Mouse (Mus musculus) lung, postnatal 4 days (tissue): ENCODE results near the gene Rapgef3.

ENCODE experiments used
- DNase-seq, 2 experiments: peaks; one replicate each; pipeline ENCODE4 v3.0.0; 2021

Rapgef3 gene

DNA sequence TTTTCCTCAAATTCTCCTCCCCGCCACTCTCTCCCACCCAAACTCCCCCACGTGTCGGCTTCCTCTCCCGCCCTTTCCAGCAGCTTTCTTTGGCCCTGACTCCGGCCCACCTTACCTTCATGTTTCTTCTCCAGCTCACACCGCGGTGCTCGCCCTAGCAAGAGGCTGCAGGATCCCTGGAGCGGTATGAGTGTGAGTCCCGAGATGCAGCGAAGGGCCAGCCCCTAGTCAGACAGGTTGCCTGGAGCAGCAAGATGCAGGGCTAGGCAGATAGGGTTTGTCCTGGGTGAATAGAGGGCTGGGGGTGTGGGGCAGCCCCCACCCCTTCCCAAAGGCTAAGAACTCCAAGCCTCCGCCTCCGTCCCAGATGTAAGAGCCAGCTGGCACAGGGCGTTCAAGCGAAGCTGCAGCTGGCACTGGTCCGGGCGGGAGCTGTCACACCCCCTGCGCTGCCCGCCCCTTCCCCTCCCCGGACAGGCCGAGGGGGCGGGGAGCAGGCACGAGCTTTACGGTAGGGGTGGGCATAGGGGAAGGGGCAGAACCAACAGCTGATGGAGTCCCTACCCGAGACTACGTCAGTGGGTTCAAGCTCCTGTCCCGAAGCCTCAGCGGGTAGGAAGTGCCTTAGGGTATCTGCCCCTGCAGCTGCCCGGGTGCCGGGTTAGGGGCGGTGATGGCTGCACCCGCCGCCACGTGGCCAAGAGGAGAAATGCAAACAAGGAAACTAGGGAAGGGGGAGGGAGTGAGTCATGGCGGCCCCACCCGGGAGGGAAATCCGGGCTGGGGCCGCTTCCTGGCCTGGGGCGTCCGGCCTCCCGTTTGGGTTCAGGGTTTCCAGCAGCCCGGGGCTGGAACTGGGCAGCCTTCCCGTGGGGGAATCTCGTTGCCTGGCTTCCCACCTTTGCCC, at the start of gene Rapgef3:
Gene Rapgef3, minus strand, starts transcription at position 693 of the 907 bp plus-strand sequence.
- DNase-seq: peak; percentile 94 to 95

DNA sequence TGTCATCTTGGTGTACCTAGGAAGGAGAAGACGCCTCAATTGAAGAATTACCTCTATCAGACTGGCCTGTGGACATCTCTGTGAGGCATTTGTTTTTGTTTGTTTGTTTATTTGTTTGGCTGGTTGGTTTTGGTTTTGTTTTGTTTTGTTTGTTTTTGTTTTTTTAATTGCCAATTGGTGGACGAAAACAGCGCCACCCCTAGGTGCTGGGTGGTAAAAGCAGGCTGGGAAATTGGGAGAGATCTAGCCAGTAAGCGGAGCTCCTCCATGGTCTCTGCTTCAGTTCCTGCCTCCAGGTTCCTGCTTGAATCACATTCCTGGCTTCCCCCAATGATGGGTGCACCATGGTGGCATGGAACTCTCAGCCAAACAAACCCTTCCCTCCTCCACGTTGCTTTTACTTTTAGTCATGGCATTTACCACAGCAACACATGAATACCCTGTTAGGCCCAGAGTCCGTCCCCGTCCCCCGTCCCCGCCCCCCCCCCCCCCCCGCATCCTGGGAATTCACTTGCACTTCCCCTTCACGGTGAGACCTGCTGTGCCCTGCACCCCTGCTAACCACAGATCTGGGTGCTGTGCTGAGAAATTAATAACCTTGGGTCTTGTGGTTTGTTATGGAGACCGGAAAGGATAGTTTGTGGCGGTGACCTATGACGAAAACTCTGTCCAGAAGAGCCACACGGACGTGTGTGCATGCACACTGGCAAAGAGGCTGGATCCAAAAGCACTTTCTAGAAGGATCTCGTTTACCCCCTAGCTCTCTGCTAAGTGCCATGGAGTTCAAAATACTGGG, 48.6 kb upstream of the Rapgef3 start:
- no peak for DNase-seq

DNA sequence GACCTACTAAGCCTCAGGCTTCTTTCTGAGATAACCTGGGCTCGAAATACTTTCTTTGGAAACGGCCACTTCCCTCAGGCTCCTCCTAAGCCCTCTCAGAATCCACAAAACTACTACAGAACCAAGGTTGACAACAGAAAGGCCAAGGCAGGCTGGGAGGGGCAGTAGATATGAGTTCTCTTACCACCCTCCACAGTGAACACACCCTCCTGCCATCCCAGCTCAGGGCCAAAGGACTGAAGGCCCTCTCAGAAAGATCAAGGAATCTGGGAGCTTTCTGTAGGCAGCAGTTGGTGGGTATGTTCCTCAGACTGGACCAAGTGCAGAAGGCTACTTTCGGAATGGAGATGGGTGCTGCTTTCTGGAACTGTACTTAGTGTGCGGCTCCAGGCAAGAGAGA, 47.5 kb upstream of the Rapgef3 start:
- no peak for DNase-seq

DNA sequence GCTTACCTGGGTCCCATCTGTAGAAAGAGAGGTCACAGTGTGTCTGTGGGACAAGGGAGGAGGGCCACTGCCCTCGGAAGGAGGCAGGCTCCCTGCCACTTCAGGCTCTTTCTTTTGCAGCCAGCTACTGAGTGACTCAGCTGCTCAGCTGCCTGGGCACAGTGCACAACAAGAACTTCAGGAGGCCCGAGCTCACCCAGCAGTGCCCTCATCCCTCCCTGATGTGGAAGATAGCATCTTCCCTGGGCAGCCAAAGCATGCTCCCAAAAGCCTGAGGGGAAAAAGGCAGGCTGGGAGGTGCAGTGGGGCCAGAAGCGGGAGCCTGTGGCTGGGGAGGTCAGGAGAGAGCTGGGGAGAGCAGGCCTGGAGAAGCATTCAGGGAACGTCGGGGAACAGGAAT, 46.9 kb upstream of the Rapgef3 start:
- no peak for DNase-seq

DNA sequence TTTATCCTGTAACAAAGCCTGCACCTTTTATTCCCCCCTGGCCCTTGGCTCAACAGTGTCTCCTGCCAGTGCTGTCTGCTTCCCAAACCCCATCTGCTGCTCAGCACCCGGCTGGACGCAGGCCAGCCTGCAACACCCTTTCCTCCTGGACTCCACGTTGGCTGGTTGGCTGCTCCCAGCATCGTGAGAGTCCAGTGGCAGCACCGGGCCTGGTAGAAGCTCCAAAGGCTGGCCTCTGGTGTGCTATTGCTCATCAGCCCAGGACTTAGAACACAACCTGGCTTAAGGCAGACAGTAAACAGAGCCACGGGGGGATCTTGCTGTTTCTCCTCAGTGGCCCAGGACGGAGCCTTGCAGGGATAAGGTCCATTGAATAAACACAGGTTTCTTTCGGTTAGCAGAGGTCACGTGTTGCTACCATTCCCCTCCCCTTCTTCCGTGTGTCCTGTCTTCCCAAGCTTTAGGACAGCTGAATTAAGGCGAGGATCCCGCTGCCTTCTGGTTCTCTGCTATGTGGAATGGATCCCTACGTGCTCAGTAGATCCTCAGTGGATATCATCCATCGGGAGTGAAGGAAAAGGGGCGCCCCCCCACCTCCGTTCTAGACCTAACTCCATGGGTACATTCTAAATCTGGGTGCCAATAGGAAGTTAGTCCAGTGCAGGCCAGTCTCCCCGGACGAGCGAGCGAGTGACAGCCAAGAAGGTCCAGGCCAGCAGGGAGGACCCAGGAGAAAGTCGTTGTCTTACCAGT, 45.9 kb upstream of the Rapgef3 start:
- DNase-seq: peak; percentile 66 to 80

DNA sequence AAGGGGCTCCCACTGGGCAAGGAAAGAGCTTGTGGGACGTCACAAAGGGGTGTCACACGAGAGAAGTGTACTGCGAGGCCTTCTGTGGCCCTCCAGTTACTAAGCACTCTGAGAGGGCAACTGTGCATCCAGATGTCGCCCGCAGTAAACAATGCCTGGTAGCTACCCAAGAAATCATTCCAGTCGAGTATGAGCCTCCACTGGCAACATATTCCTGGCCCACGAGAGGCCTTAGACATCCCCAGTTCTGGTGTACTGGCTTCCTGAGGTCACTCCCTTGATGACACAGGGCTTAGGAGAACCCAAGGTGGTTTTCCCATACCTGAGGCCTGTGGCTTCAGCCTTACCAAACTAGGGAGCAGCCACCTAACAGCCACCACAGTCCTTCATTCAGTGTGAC, 45.1 kb upstream of the Rapgef3 start:
- no peak for DNase-seq

DNA sequence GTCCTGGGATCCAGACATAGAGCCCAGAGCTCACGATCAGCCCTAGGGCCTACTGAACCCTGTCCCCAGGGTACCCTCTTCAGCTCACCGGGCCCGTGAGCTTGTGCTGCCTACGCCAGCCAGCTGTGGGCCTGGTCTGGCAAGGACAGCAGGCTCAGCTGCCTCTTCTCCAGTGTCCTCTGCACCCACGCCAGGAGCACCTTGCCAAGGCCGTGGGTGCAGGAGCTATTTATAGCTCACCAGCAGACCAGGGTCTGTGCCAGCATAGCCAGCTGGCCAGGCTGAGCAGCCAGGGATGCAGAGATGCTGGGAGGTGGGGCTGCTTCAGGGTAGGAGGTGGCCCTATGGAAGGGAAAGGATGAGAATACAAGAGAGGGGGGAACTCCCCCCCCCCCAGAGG, 44.4 kb upstream of the Rapgef3 start:
- DNase-seq: peak in 1 of 2 experiments; percentile 80

DNA sequence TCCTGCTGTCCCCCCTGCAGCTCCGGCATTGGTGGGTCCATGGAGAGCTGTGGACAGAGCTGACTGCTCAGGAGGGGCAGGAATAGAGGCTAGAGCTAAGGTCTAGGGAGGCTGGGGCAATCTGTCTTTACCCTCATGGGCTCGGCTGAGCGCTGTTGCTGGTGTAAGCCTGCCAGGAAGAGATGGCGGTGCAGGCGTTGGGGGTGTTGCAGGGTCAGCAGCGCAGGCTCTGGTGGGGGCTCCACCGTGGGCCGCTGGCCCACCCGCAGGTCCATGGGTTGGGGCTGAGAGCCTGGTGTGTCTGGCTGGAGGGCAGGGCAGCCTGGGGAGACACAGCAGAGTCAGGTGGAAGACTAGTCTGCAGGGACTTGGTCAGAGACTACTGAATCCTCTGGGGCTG, 43.5 kb upstream of the Rapgef3 start:
- DNase-seq: no peak

DNA sequence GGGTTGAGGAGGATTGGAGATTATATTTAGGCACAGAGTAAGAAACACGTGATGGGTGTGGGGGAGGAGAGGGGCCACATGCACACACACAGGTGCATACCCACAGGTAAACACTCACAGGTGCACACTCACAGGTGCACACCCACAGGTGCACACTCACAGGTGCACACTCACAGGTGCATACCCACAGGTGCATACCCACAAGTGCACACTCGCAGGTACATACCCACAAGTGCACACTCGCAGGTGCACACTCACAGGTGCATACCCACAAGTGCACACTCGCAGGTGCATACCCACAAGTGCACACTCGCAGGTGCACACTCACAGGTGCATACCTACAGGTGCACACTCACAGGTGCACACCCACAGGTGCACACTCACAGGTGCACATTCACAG, 42.6 kb upstream of the Rapgef3 start:
- DNase-seq: no peak

DNA sequence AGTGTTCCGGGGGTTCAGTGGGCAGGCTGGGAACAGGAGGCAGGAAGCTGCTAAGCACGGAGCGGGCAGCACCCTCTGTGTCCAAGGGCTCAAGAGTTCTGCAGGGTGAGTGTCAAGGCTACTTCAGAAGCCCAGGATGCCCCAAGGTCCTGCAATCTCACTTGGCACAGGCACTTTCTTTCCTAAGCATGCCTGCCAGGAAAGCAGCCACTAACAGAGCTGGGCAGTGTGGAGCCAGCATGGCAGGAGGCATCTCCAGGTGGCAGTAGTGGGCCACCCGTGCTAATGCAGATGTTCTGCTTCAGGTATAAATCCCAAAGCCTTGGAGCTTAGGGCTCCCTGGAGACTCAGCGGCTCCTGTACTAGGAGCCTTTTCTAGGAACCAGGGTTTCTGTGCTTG, 42.2 kb upstream of the Rapgef3 start:
- DNase-seq: peak; percentile 57 to 66

DNA sequence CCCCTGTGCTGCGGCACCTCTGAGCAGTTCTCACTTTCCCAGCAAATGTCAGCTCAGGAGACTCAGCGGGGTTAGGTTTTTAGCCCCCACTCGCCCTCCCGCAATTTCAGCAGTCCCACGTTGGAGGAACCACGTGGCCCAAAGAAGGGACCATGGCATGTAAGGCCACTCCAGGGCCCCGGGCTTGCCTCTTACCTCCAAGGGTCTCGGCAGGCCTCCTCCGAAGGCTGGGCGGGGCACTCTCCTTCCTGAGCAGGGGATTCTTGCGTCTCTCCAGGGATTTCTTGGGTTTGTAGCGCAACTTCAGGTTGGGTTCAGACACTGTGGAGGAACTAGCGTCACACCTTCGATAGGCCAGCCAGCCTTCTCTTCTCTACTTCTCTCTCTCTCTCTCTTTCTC, 41.4 kb upstream of the Rapgef3 start:
- DNase-seq: no peak

DNA sequence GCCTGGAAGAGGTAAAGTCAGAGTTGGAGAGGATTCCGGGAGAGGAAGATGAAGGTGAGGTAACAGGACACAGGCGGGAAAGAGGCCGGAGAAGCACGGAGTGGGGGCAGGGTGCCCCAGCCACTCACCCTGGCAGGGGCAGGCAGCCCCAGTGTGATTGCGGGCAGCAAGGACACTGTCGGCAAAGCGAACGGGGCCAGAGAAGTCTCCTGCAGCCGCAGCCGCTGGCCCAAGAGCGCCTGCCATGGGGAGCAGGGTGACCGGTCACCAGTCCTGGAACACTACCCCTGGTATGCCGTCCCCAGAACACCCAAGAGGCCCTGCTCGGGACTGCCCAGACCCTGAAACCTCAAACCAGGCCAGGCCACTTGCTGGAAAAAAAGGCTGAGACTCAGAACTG, 40.8 kb upstream of the Rapgef3 start:
- DNase-seq: no peak

DNA sequence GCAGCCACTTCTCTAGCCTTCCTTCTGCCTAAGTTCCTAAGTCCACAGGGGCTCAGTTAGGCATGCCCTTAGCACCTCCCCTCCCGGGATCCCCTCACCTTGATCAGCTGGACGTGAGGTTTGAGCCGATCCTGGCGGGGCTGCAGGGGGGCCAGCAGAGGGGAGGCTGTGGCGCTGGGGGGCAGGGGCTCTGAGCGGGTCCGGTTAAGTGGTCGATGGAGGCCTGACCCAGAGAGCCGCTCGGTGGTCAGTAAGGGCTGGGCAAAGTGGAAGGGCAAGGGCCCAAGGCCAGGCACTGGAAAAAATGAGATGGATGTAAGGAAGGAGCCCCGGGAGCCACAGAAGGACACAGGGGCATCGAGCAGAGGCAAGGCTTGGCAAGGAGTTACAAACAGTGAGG, 40.1 kb upstream of the Rapgef3 start:
- peak in 1 of 2 experiments; percentile 23 for DNase-seq

DNA sequence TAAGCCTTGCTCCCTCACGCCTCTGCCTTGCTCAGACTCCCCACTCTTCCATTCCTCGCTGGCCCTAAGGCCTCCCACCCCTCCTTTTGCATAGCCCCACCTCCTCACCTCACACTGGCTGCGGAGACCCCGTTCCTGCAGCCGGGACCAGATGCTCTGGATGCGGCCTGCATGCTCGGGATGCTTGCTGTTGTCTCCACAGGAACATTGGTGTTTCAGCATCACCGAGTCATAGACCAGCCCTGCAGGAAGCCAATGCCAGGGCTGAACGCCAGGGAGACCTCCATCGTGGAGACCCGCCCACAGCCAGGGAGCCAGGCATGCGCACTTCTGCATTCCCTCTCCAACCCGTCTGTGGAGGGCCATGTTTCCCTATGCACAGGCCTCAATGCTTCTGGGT, 34.8 kb upstream of the Rapgef3 start:
- peak in 1 of 2 experiments; percentile 23 for DNase-seq

DNA sequence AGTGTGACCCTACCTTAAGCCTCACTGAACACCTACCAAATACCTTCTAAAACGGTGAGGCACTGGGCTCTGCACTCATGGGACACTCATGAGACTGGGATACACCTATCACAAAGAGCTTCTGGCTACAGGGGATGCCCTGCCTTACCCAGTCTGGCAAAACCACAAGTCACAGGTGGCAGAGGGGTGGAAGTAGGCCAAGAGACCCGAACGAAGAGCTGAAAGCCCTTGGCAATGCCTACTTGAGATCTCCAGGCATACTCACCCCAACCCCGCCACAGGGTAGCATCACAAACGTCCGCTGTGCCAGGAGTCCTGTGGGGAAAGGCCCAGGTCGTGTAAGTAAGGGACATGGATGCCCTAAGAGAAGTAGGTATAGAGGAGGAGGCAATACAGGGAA, 34.0 kb upstream of the Rapgef3 start:
- no peak for DNase-seq

DNA sequence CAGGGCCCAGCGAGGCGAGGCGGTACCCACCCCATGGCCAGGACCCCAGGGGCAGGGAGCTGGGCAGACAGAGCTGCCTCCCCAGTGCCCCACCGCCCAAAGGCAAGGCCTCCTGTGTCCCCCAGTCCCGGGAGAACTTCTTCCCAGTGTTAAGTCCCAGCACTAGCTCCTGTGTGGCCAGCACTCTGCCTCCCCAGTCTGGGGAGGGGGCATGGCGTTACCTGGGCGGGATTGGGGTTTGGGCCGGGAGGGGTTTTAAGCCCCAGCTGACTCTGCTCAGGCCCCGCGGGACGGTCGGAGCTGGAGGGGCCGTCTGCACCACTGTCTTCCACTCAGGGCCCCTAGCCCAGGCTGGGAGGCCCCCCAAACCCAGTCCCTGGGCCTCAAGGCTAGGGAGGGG, 33.1 kb upstream of the Rapgef3 start:
- no peak for DNase-seq

DNA sequence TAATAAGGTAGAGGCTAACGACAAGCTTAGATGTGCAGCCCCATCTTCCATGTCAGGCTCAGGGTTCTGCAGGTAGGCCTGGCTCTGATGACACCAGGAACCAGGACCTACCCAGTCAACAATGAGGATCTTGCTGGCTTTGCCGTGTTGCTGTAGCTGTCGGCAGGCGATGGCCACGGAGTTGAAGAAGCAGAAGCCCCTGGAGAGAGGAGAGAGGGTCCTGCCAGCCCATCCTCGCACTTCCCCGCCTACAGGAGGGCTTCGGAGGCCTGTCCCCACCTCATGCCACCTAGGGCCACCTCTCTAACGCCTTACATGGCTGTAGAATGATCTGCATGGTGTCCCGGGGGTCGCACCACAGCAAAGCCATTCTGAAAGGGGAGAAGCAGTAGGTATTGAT, 31.7 kb upstream of the Rapgef3 start:
- DNase-seq: no peak

DNA sequence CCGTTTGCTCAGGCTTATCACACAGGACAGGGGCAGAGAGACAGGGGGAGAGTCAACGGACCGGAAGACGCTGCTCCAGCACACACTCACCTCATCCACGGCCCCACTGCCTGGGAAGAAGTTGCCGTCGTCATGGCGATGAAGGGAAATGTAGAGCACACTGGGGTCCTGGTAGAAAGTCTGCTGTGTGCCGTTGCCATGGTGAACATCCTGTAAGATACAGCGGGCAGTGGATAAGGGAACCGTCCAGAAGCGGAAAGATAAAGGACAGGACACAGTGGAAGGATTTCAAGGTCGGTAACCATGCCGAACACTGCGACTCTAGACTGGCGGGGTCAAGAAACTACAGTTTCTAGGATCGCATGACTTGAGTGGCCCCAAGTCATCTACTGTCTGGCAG, 30.4 kb upstream of the Rapgef3 start:
- no peak for DNase-seq

DNA sequence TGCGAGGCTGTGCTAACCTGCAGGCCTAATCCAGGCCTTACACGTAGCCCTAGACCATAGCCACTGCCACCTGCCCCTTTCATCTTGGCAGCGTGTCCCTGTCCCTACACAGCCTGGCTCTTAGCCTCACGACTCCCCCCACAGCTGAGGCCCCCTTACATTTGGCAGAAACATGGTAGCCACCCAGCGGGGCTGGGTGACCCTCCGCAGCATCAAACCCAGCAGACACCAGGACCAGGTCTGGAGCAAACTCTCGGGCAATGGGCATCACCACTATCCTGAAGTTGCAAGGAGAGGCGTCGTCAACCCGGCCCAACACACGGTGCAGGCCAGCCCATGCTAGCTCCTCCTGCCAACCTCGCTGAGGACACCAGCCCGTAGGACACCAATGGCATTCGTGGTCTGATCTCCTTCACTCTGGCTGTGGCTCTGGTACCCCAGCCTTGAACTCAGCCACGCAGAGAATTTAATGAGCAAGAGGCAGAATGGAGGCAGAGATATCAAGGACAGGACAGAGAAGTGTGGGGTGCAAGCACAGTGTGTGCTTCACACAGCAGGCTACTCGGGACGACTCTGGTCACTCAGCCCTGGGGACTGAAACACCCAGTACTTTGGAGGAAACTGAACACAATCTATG, 29.0 kb upstream of the Rapgef3 start:
- DNase-seq: no peak

DNA sequence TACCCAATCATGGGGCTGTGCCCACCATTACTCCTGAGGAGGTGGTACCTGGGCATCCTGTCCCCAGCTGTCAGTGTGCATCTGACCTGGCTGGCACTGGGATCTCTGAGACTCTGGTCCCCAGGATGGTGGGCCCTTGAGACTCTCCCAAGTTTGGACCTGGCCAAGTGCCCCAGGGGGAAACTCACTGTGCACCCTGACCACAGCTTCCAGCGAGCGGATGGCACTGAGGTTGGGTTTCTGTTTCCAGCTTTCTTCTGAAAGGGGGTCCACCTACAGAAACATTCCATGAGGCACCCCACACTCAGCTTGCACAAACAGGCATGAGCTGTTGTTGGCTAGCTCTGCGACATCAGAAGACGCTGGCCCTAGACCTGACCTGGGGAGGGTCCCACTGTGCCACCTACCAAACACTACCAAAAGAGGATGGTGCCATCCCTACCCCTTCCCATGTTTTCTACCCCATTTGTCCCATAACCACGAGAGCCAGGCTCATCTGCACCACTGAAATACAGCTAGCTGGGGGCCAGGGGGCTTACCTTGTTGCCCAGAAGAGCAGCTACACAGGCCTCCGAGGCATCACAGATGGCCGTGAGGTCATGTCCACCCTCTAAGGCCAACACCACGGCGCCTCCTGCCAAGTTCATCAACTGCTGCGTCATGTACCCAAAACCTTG, 27.9 kb upstream of the Rapgef3 start:
- no peak for DNase-seq

DNA sequence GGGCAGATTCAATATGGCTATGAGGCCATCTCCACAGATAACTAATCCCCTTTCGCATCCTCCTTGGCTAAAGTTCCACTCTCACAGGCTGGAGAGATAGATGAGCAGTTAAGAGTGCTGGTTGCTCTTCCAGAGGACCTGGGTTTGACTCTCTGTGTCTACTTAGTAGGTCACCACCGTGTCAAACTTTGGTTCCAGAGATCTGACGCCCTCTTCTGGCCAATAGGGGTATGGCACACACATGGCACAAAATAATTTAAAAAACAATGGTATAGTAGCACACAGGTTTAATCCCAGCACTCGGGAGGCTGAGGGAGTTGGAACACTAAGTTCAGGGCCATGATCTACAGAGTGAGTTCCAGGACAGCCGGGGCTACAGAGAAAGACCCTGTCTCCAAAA, 26.5 kb upstream of the Rapgef3 start:
- DNase-seq: no peak
